Mouse (Mus musculus) central nervous system, embryonic 11.5 days (tissue): ENCODE data around the gene Vcam1. TPM values are rescaled to one million over a fixed set of nuclear protein-coding genes. Genes with fewer than 3 reads are reported as not detected.

Source experiments
- polyA plus RNA-seq: library from polyadenylated mRNA; depleted of rRNA; stranded (reverse); fragments of >200 nt; gene quantifications from 2 replicates; pipeline ENCODE4 v1.2.3, GENCODE M21; 2012; rRNA removed

The Vcam1 gene
- polyA plus RNA-seq: 22.9 and 29.8 TPM in 2 replicates

DNA sequence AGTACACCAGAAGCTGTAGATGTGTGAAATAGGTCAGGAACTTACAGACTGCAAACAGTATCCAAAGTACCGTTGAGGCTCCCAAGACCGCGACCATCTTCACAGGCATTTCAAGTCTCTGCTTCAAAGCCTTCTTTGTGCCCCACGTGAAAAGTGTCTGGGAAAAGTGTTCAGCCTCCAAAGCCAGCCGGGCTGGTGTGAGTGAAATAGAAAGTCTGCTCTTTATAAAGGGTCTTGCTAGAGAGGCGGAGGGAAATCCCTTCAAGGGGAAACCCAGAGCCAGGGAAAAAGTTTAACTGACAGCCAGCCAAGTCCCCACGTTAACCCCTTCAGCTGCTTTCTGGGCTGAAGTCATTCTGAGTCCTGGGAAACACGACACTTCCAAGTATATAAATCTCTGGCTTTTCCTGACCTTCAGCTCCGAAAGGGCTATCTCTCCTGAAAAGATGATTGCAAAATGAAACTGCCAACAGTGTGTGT lies at the start of gene Vcam1:
Vcam1 (minus strand) TSS at position 430 of the 480 bp plus-strand sequence.

Other genes starting within 250 kb of the Vcam1 start
- 16.8 and 24.4 TPM in 2 replicates for gene Dph5, start 241.9 kb downstream of the Vcam1 start, polyA plus RNA-seq
- 14.0 and 27.0 TPM in 2 replicates for gene Slc30a7, start 122.3 kb downstream of the Vcam1 start, polyA plus RNA-seq
- 7.2 and 10.3 TPM in 2 replicates for gene Extl2, start 122.2 kb downstream of the Vcam1 start, polyA plus RNA-seq
- gene Gpr88, start 123.8 kb upstream of the Vcam1 start, polyA plus RNA-seq: 0.34 and 0.55 TPM in 2 replicates